9 mouse cellular contexts compared by ENCODE assay signal in genomic region chr2:61247336-61247735, GRCm38 (mm10).
"Had no signal": no experiment of that assay in that cellular context is flagged by ENCODE, and none has a peak within 500 bp of the region (broad histone marks: within the 10 kb centered on the region; RNA-seq: fewer than 3 reads in every experiment).

No protein-coding gene starts in this region.

- H3K9ac ChIP-seq: limb, embryonic 12.5 days; liver, embryonic 15.5 days; midbrain, embryonic 13.5 days; neural tube, embryonic 12.5 days had no signal

- H3K4me2 ChIP-seq: limb, embryonic 12.5 days; liver, embryonic 15.5 days; midbrain, embryonic 13.5 days; neural tube, embryonic 12.5 days had no signal

- H3K4me1 ChIP-seq: liver, embryonic 15.5 days; midbrain, embryonic 13.5 days; neural tube, embryonic 12.5 days had no signal

- H3K4me3 ChIP-seq: limb, embryonic 12.5 days; liver, embryonic 15.5 days; midbrain, embryonic 13.5 days; neural tube, embryonic 12.5 days had no signal

- H3K36me3 ChIP-seq: limb, embryonic 12.5 days; liver, embryonic 15.5 days; midbrain, embryonic 13.5 days; neural tube, embryonic 12.5 days had no signal

- ATAC-seq: midbrain, embryonic 13.5 days had no signal

- DNase-seq: kidney, postnatal 25 days; lung, adult 2 months; retina, postnatal 1 day; right cerebral cortex, postnatal 14 days; thymus, postnatal 4 days had no signal

- H3K9me3 ChIP-seq: limb, embryonic 12.5 days; liver, embryonic 15.5 days; midbrain, embryonic 13.5 days; neural tube, embryonic 12.5 days had no signal

- H3K27ac ChIP-seq: liver, embryonic 15.5 days; midbrain, embryonic 13.5 days; neural tube, embryonic 12.5 days had no signal

- H3K27me3 ChIP-seq: limb, embryonic 12.5 days; liver, embryonic 15.5 days; midbrain, embryonic 13.5 days; neural tube, embryonic 12.5 days had no signal
